Mouse (Mus musculus) stomach, embryonic 14.5 days (tissue): ENCODE measurements at regions not wholly inside any gene's neighbourhood (a gene's known extent, or its start where the extent isn't known, plus 50 kb on each side); places are given as distances from the start of the nearest gene placed in this dataset.

Source experiments
- ATAC-seq: fragments of 200-750 bp; cut with Nextera tagmentation; 2 replicates; pipeline ENCODE4 v1.8.0; 2017; ENCODE audit warnings: low read depth, moderate TSS enrichment; ENCODE audit not compliant: insufficient number of reproducible peaks, insufficient read depth, low FRiP score
- H3K27ac ChIP-seq: fragments of 300-500 bp; sonication (generic); 2 replicates; pipeline ENCODE4 v1.5.1; 2014; ENCODE audit warnings: mild to moderate bottlenecking, low read length, moderate library complexity, mixed read lengths
- H3K27me3 ChIP-seq: fragments of 300-500 bp; sonication (generic); 2 replicates; pipeline ENCODE4 v1.6.1; 2014; ENCODE audit warnings: low read length, control low read depth, mixed read lengths; ENCODE audit not compliant: control insufficient read depth, insufficient read depth
- H3K36me3 ChIP-seq: fragments of 300-500 bp; sonication (generic); 2 replicates; pipeline ENCODE4 v1.6.1; 2014; ENCODE audit warnings: mild to moderate bottlenecking, control low read depth, low read length, moderate library complexity, mixed read lengths; ENCODE audit not compliant: control insufficient read depth, insufficient read depth
- H3K4me1 ChIP-seq: fragments of 300-500 bp; sonication (generic); 2 replicates; pipeline ENCODE4 v1.6.1; 2014; ENCODE audit warnings: low read length, control low read depth, mixed read lengths; ENCODE audit not compliant: control insufficient read depth, insufficient read depth
- H3K4me2 ChIP-seq: fragments of 300-500 bp; sonication (generic); replicated peaks from 2 replicates; pipeline ENCODE4 v1.6.1; 2014; ENCODE audit warnings: low read depth, low read length, control low read depth
- H3K4me3 ChIP-seq: fragments of 300-500 bp; sonication (generic); 2 replicates; pipeline ENCODE4 v1.5.1; 2014; ENCODE audit warnings: low read depth, low read length, control low read depth
- H3K9ac ChIP-seq: fragments of 300-500 bp; sonication (generic); replicated peaks from 2 replicates; pipeline ENCODE4 v1.6.1; 2014; ENCODE audit warnings: low read depth, mild to moderate bottlenecking, control low read depth, low read length, moderate library complexity, mixed read lengths
- H3K9me3 ChIP-seq: fragments of 300-500 bp; sonication (generic); 2 replicates; pipeline ENCODE4 v1.6.1; 2016; ENCODE audit warnings: low read depth, low read length, control low read depth; ENCODE audit not compliant: control insufficient read depth
- WGBS: fragments of 180-500 bp; shearing (Covaris S2); extraction: QIAGEN DNeasy Blood & Tissue Kit; methylation state at CpG from one replicate; pipeline ENCODE4 v1.1.7; 2014; 5-methylcytosine and 5-hydroxymethylcytosine counted together

- Histone ChIP-seq H3K36me3 (no peaks in the 10 kb centered on the region), H3K4me2 (no peak overlapping the region), H3K4me1 (no peaks in the 10 kb centered on the region), H3K27ac (no peak overlapping the region), H3K9ac (no peak overlapping the region), H3K9me3 (no peaks in the 10 kb centered on the region), H3K4me3 (no peak overlapping the region), H3K27me3 (no peaks in the 10 kb centered on the region)
- 94% methylated on average over 1 of the region's 1 CpGs for WGBS
- ATAC-seq = no peak
Measured at GRCm38 (mm10) chr2:173416921-173417320, 105.5 kb upstream of the 1700021F07Rik start.

DNA sequence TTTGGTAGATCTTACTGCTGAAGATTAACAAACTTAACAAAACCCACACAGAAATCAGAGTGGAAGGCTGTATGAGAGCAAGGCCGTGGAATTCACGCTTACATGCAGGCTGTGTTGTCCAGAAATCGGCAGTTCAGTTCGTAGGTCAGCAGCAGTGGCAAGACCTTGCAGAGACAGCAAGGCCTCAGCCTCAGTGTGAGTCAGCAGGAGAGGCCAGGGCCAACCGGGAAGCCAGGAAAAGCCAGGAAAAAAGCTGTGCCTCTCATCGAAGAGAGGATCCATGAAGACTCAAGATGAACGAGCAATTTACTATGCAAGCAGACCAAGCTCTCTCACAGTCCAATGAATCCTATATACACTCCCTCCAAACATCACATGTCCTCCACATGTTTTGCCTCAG, 103.4 kb upstream of the 1700021F07Rik start:
- no peak for ATAC-seq
- no peaks in the 10 kb centered on the region for H3K4me1 ChIP-seq
- no peak overlapping the region for H3K4me3 ChIP-seq
- no peak overlapping the region for H3K27ac ChIP-seq
- no peak overlapping the region for H3K9ac ChIP-seq
- no peaks in the 10 kb centered on the region for H3K9me3 ChIP-seq
- H3K4me2 ChIP-seq = no peak overlapping the region
- H3K36me3 ChIP-seq = no peaks in the 10 kb centered on the region
- 83% methylated on average over 7 of the region's 7 CpGs for WGBS
- no peaks in the 10 kb centered on the region for H3K27me3 ChIP-seq

DNA sequence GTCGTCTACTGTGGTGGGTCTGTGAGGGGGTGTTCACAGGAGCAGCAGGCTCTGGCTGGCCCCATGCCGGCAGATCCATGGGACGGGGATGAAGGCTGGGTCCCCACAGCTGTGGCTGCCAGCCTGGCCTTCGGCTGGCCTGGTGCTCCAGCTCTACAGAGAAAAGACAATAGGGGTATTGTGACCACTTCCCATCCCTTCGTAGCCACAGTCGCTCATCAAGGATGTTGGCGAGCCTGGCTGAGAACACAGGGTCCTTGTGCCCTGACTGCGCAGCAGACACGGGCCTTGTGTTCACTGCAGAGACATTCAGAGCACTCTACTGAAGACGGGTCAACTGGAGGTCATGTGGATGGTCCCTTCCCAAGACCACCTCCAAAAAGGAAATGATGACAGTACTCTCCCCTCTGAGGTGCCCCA, 102.4 kb upstream of the 1700021F07Rik start:
- peak; percentile 57; the same call in 1 of the 2 replicates for ATAC-seq
- no peak overlapping the region for H3K4me3 ChIP-seq
- H3K36me3 ChIP-seq = no peaks in the 10 kb centered on the region
- no peaks in the 10 kb centered on the region for H3K4me1 ChIP-seq
- H3K27me3 ChIP-seq = no peaks in the 10 kb centered on the region
- WGBS = 72% methylated on average over 10 of the region's 10 CpGs
- H3K27ac ChIP-seq = no peak overlapping the region
- H3K9ac ChIP-seq = no peak overlapping the region
- H3K9me3 ChIP-seq = no peaks in the 10 kb centered on the region
- no peak overlapping the region for H3K4me2 ChIP-seq

- 0 out of 2 replicates have a peak, but pooled peaks have one; percentile 1 for ATAC-seq
- Histone ChIP-seq H3K4me2 (no peak overlapping the region), H3K4me3 (no peak overlapping the region), H3K27me3 (no peaks in the 10 kb centered on the region), H3K4me1 (no peaks in the 10 kb centered on the region), H3K9ac (no peak overlapping the region), H3K9me3 (no peaks in the 10 kb centered on the region), H3K36me3 (no peaks in the 10 kb centered on the region), H3K27ac (0 out of 2 replicates have a peak overlapping the region, but pooled peaks have one; percentile 16)
- 49% methylated on average over 5 of the region's 5 CpGs for WGBS
Measured at GRCm38 (mm10) chr2:173420481-173420880, 101.9 kb upstream of the 1700021F07Rik start.

GRCm38 (mm10) chr2:173424875-173425274, 97.5 kb upstream of the 1700021F07Rik start:
- H3K4me2 ChIP-seq = no peak overlapping the region
- 89% methylated on average over 7 of the region's 7 CpGs for WGBS
- no peak for ATAC-seq
- H3K4me3 ChIP-seq = no peak overlapping the region
- H3K27ac ChIP-seq = no peak overlapping the region
- 0 out of 2 replicates have a peak, but pooled peaks cover 2% of the 10 kb centered on the region for H3K4me1 ChIP-seq
- H3K9me3 ChIP-seq = no peaks in the 10 kb centered on the region
- H3K27me3 ChIP-seq = no peaks in the 10 kb centered on the region
- no peaks in the 10 kb centered on the region for H3K36me3 ChIP-seq
- H3K9ac ChIP-seq = no peak overlapping the region

GRCm38 (mm10) chr2:173425754-173426153, 96.6 kb upstream of the 1700021F07Rik start:
- Histone ChIP-seq H3K4me2 (no peak overlapping the region), H3K4me3 (no peak overlapping the region), H3K27me3 (no peaks in the 10 kb centered on the region), H3K36me3 (no peaks in the 10 kb centered on the region), H3K27ac (no peak overlapping the region), H3K9me3 (no peaks in the 10 kb centered on the region), H3K4me1 (0 out of 2 replicates have a peak, but pooled peaks cover 2% of the 10 kb centered on the region), H3K9ac (no peak overlapping the region)
- ATAC-seq = no peak
- WGBS = 81% methylated on average over 9 of the region's 9 CpGs

GRCm38 (mm10) chr2:173426191-173427065, 96.0 kb upstream of the 1700021F07Rik start:
- ATAC-seq = no peak
- Histone ChIP-seq H3K4me1 (0 out of 2 replicates have a peak, but pooled peaks cover 2% of the 10 kb centered on the region), H3K9ac (no peak overlapping the region), H3K27ac (no peak overlapping the region), H3K4me2 (no peak overlapping the region), H3K9me3 (no peaks in the 10 kb centered on the region), H3K36me3 (no peaks in the 10 kb centered on the region), H3K27me3 (no peaks in the 10 kb centered on the region), H3K4me3 (no peak overlapping the region)
- WGBS = 74% methylated on average over 16 of the region's 16 CpGs

DNA sequence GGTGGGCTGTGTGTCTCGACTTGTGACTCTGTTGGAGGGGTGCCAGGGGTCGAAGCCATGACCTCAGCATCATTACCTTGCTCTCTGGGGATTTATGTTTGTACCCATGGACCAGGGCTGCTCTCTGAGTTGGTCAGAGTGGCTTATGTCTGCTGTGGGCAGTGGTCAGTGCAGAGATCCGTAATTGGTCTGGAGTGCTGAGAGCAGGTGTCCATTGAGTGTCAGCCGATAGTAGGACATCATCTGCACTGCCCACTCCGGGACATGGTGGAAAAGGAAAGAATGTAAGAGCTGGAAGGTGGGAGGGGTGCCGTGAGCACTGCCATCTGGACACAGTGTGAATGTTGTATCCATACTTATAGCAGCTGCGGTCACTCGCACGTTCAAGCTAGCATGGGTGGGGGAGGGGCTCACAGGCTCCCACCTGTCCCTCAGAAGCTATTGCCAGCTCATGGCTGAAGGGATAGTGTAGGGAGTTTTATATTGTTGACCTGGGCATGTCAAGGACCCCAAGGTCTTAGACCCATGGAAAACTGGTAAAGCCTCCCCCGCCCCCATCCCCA, 94.4 kb upstream of the 1700021F07Rik start:
- no peak for ATAC-seq
- no peaks in the 10 kb centered on the region for H3K27me3 ChIP-seq
- WGBS = 60% methylated on average over 10 of the region's 10 CpGs

More for the DNA sequence above, 94.4 kb upstream of the 1700021F07Rik start:
- peaks cover 7% of the 10 kb centered on the region; the same call in 1 of the 2 replicates for H3K4me1 ChIP-seq
- H3K9me3 ChIP-seq = no peaks in the 10 kb centered on the region
- H3K4me2 ChIP-seq = no peak overlapping the region
- H3K9ac ChIP-seq = no peak overlapping the region
- H3K4me3 ChIP-seq = no peak overlapping the region
- no peak overlapping the region for H3K27ac ChIP-seq
- no peaks in the 10 kb centered on the region for H3K36me3 ChIP-seq
